Mouse (Mus musculus) forebrain, embryonic 16.5 days (tissue): ENCODE data around the gene Slc37a1. TPM values are rescaled to one million over a fixed set of nuclear protein-coding genes. Genes with fewer than 3 reads are reported as not detected.

ENCODE experiments used
- ATAC-seq: fragments of 200-750 bp; cut with Nextera tagmentation; 2 replicates; pipeline ENCODE4 v1.8.0; 2017; ENCODE audit warnings: mild to moderate bottlenecking, moderate library complexity
- H3K27ac ChIP-seq: fragments of 300-500 bp; sonication (generic); 2 replicates; pipeline ENCODE4 v1.5.1; 2014; ENCODE audit warnings: low read length, control low read depth
- H3K27me3 ChIP-seq: fragments of 300-500 bp; sonication (generic); replicated peaks from 2 replicates; pipeline ENCODE4 v1.6.1; 2014; ENCODE audit warnings: low read length; ENCODE audit not compliant: control insufficient read depth, insufficient read depth
- H3K36me3 ChIP-seq: fragments of 300-500 bp; sonication (generic); 2 replicates; pipeline ENCODE4 v1.6.1; 2014; ENCODE audit not compliant: control insufficient read depth, insufficient read depth
- H3K4me1 ChIP-seq: fragments of 300-500 bp; sonication (generic); replicated peaks from 2 replicates; pipeline ENCODE4 v1.6.1; 2014; ENCODE audit warnings: low read length; ENCODE audit not compliant: control insufficient read depth, insufficient read depth
- H3K4me2 ChIP-seq: fragments of 300-500 bp; sonication (generic); 2 replicates; pipeline ENCODE4 v1.6.1; 2014; ENCODE audit warnings: mild to moderate bottlenecking, low read length, control low read depth
- H3K4me3 ChIP-seq: fragments of 300-500 bp; sonication (generic); replicated peaks from 2 replicates; pipeline ENCODE4 v1.5.1; 2014; ENCODE audit warnings: mild to moderate bottlenecking, low read length, control low read depth
- H3K9ac ChIP-seq: fragments of 300-500 bp; sonication (generic); replicated peaks from 2 replicates; pipeline ENCODE4 v1.6.1; 2014; ENCODE audit warnings: low read depth, low read length, control low read depth
- H3K9me3 ChIP-seq: fragments of 300-500 bp; sonication (generic); 2 replicates; pipeline ENCODE4 v1.6.1; 2016; ENCODE audit warnings: low read length; ENCODE audit not compliant: control insufficient read depth
- WGBS: fragments of 180-500 bp; shearing (Covaris S2); extraction: QIAGEN DNeasy Blood & Tissue Kit; methylation state at CpG from one replicate; pipeline ENCODE4 v1.1.7; 2014; 5-methylcytosine and 5-hydroxymethylcytosine counted together
- polyA plus RNA-seq: library from polyadenylated mRNA; unstranded; fragments of >200 nt; fragmentation: Nextera tagmentation; extraction: Ambion mirVana; gene quantifications from 2 replicates; pipeline ENCODE4 v1.2.1, GENCODE M21; 2015

The Slc37a1 gene
- polyA plus RNA-seq, 1 experiment from 2014 or later: 14.2 TPM

- no peaks in the 10 kb centered on the region for H3K27me3 ChIP-seq
- H3K4me1 ChIP-seq: peaks cover 10% of the 10 kb centered on the region
- no peaks in the 10 kb centered on the region for H3K36me3 ChIP-seq
- no peak for ATAC-seq
- no peak overlapping the region for H3K4me3 ChIP-seq
- no peak overlapping the region for H3K27ac ChIP-seq
- WGBS: 35% methylated on average over 19 of the region's 19 CpGs
- H3K9ac ChIP-seq: no peak overlapping the region
- H3K4me2 ChIP-seq: no peak overlapping the region
- H3K9me3 ChIP-seq: no peaks in the 10 kb centered on the region
Measured at GRCm38 (mm10) chr17:31281830-31282686, 4.5 kb upstream of the Slc37a1 start.

GRCm38 (mm10) chr17:31282687-31283053 lies 3.9 kb upstream of the Slc37a1 start:
- Histone ChIP-seq H3K4me1 (peaks cover 6% of the 10 kb centered on the region; the same call in 1 of the 2 replicates), H3K36me3 (no peaks in the 10 kb centered on the region), H3K9me3 (no peaks in the 10 kb centered on the region), H3K27ac (no peak overlapping the region), H3K4me3 (no peak overlapping the region), H3K9ac (no peak overlapping the region), H3K4me2 (no peak overlapping the region), H3K27me3 (no peaks in the 10 kb centered on the region)
- no peak for ATAC-seq
- WGBS: 10% methylated on average over 7 of the region's 7 CpGs

GRCm38 (mm10) chr17:31285867-31286266 lies 725 bp upstream of the Slc37a1 start:
- Histone ChIP-seq H3K9me3 (no peaks in the 10 kb centered on the region), H3K27me3 (no peaks in the 10 kb centered on the region), H3K36me3 (no peaks in the 10 kb centered on the region), H3K9ac (no peak overlapping the region), H3K4me2 (no peak overlapping the region), H3K27ac (no peak overlapping the region), H3K4me3 (no peak overlapping the region), H3K4me1 (peaks cover 6% of the 10 kb centered on the region; the same call in 1 of the 2 replicates)
- 57% methylated on average over 2 of the region's 2 CpGs for WGBS
- no peak for ATAC-seq

GRCm38 (mm10) chr17:31287216-31287615 lies 624 bp downstream of the Slc37a1 start:
- no peak overlapping the region for H3K4me2 ChIP-seq
- 85% methylated on average over 3 of the region's 3 CpGs for whole genome bisulfite sequencing
- H3K36me3 ChIP-seq: no peaks in the 10 kb centered on the region
- H3K9me3 ChIP-seq: no peaks in the 10 kb centered on the region
- no peak overlapping the region for H3K9ac ChIP-seq
- no peak overlapping the region for H3K27ac ChIP-seq
- no peaks in the 10 kb centered on the region for H3K27me3 ChIP-seq
- peaks cover 6% of the 10 kb centered on the region; the same call in 1 of the 2 replicates for H3K4me1 ChIP-seq
- no peak overlapping the region for H3K4me3 ChIP-seq
- no peak for ATAC-seq

- Histone ChIP-seq H3K27me3 (no peaks in the 10 kb centered on the region), H3K36me3 (no peaks in the 10 kb centered on the region), H3K9ac (no peak overlapping the region), H3K9me3 (no peaks in the 10 kb centered on the region), H3K4me1 (no peaks in the 10 kb centered on the region), H3K27ac (no peak overlapping the region), H3K4me2 (no peak overlapping the region), H3K4me3 (no peak overlapping the region)
- WGBS: 66% methylated on average over 7 of the region's 7 CpGs
- ATAC-seq: no peak
Measured at GRCm38 (mm10) chr17:31288999-31289726, 2.6 kb downstream of the Slc37a1 start.

GRCm38 (mm10) chr17:31290311-31290710 lies 3.7 kb downstream of the Slc37a1 start:
- ATAC-seq: no peak
- no peak overlapping the region for H3K4me3 ChIP-seq
- no peak overlapping the region for H3K27ac ChIP-seq
- H3K4me2 ChIP-seq: no peak overlapping the region
- peaks cover 3% of the 10 kb centered on the region for H3K4me1 ChIP-seq
- H3K9ac ChIP-seq: no peak overlapping the region
- no peaks in the 10 kb centered on the region for H3K27me3 ChIP-seq
- H3K36me3 ChIP-seq: no peaks in the 10 kb centered on the region
- H3K9me3 ChIP-seq: no peaks in the 10 kb centered on the region

- Histone ChIP-seq H3K9ac (no peak overlapping the region), H3K36me3 (no peaks in the 10 kb centered on the region), H3K27ac (no peak overlapping the region), H3K4me1 (peaks cover 8% of the 10 kb centered on the region), H3K27me3 (no peaks in the 10 kb centered on the region), H3K9me3 (no peaks in the 10 kb centered on the region), H3K4me3 (no peak overlapping the region), H3K4me2 (no peak overlapping the region)
- WGBS: 79% methylated on average over 6 of the region's 6 CpGs
- ATAC-seq: no peak
Measured at GRCm38 (mm10) chr17:31290859-31291258, 4.3 kb downstream of the Slc37a1 start.

- no peaks in the 10 kb centered on the region for H3K9me3 ChIP-seq
- no peak overlapping the region for H3K4me3 ChIP-seq
- peaks cover 23% of the 10 kb centered on the region for H3K4me1 ChIP-seq
- H3K36me3 ChIP-seq: no peaks in the 10 kb centered on the region
- no peak overlapping the region for H3K27ac ChIP-seq
- no peaks in the 10 kb centered on the region for H3K27me3 ChIP-seq
- peak overlapping the region; percentile 96; the same call in 1 of the 2 replicates for H3K4me2 ChIP-seq
- 86% methylated on average over 15 of the region's 15 CpGs for WGBS
- H3K9ac ChIP-seq: no peak overlapping the region
- ATAC-seq: no peak
Measured at GRCm38 (mm10) chr17:31294363-31295214, 8.0 kb downstream of the Slc37a1 start.
